Mouse (Mus musculus) lung, adult 2 months (tissue): ENCODE results near the gene Cntn5.

Experiments used
- CTCF ChIP-seq: fragments of 200-500 bp; IDR thresholded peaks from 2 replicates; pipeline ENCODE4 v1.5.1; 2011; ENCODE audit warnings: mild to moderate bottlenecking, low read length, control low read depth; ENCODE audit not compliant: insufficient read depth
- POLR2A ChIP-seq: fragments of 200-500 bp; IDR thresholded peaks from 2 replicates; pipeline ENCODE4 v1.6.1; 2011; ENCODE audit warnings: low read depth, mild to moderate bottlenecking, control low read depth, low read length, borderline replicate concordance; ENCODE audit errors: extremely low read depth

DNA sequence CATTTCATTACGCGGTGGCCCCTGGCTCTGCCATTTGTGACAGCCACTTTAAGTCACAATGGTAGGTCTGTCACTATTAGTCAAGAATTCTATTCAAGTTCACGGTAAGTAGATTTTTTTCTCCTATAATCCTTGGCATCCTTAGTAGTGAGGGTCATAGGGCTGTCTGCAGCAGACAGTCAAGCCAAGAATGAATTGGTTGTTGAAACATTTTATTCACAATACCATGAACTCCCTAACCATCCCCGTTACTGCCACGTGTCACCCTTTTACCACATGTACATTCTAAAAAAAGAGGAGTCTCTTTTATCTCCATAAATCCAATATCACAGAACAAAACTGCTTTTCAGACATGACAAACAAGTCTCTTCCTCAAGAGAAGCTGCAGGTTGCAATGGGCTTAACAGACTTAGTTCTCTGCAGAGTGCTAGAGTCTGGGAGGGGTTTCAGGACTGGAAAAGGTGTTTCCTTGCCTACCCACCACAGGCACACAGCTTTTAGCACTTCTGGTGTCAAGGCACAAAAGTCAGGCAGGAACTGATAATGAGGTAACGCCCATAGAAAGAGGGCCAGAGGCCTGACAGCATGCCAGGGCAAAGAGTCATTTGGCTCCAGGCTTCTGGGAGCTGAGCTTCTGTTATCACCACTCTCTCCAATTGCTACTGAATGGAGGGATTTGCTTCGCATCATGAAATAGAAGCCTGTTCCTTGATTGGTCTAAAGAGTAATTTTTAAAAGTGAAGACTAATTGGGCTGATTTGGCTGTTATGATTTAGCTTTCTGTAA lies 259.3 kb downstream of the Cntn5 start:
- no peak for TF ChIP-seq POLR2A
- TF ChIP-seq CTCF, result no peak
